Mouse (Mus musculus) testis, adult 2 months (tissue): ENCODE results near the gene Slc17a5.

Experiments
- CTCF ChIP-seq: fragments of 200-500 bp; IDR thresholded peaks from 2 replicates; pipeline ENCODE4 v1.5.1; 2012; ENCODE audit warnings: low read depth, mild to moderate bottlenecking, inconsistent platforms, low read length, moderate library complexity; ENCODE audit not compliant: control insufficient read depth, insufficient read depth, insufficient replicate concordance
- POLR2A ChIP-seq: fragments of 200-500 bp; IDR thresholded peaks from 2 replicates; pipeline ENCODE4 v1.6.1; 2012; ENCODE audit warnings: low read depth, mild to moderate bottlenecking, inconsistent platforms, low read length, moderate library complexity; ENCODE audit not compliant: control insufficient read depth

- no peak for TF ChIP-seq CTCF
- TF ChIP-seq POLR2A: no peak
Observed at GRCm38 (mm10) chr9:78526206-78526605, 61.6 kb downstream of the Slc17a5 start.
